Comparison of ENCODE assay signal across 11 mouse cellular contexts in the genomic region with DNA sequence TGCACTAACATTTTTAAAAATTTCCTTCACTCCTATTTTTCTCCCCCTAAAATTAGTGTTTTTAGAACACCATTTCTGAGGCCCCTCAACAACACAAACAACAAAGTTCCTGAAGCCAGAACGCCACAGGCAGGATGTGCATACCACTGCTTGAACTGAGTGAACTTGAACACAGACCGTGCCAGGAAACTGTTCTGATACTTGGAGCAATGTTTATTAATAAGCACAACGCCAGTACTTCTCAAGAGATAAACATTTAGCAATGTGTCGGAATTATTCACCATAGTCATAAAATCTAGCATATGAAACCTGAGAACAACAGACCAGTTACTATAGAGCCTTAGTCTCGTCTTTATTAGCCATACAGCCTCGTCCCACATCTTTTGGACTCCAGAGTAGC. TPM values are rescaled to one million over a fixed set of nuclear protein-coding genes. Genes with fewer than 3 reads are reported as not detected.
"Had no signal": no experiment of that assay in that cellular context is flagged by ENCODE, and none has a peak within 500 bp of the region (broad histone marks: within the 10 kb centered on the region; RNA-seq: fewer than 3 reads in every experiment).

No protein-coding gene starts in this region.

- H3K4me3 ChIP-seq: limb, embryonic 10.5 days; liver, embryonic 12.5 days; neural tube, embryonic 13.5 days; stomach, embryonic 15.5 days had no signal

- ATAC-seq: midbrain, embryonic 16.5 days had no signal

- H3K27ac ChIP-seq: limb, embryonic 10.5 days; liver, embryonic 12.5 days; macrophage; neural tube, embryonic 13.5 days; stomach, embryonic 15.5 days had no signal

- H3K4me1 ChIP-seq: neural tube, embryonic 13.5 days had no signal

- H3K27me3 ChIP-seq: liver, embryonic 12.5 days; neural tube, embryonic 13.5 days; stomach, embryonic 15.5 days had no signal

- H3K9ac ChIP-seq: liver, embryonic 12.5 days; neural tube, embryonic 13.5 days; stomach, embryonic 15.5 days had no signal

- H3K4me2 ChIP-seq: midbrain, embryonic 11.5 days; stomach, embryonic 15.5 days had no signal

- H3K36me3 ChIP-seq: limb, embryonic 10.5 days; liver, embryonic 12.5 days; neural tube, embryonic 13.5 days; stomach, embryonic 15.5 days had no signal

- H3K9me3 ChIP-seq: limb, embryonic 10.5 days; liver, embryonic 12.5 days; megakaryocyte, embryonic 14.5 days; neural tube, embryonic 13.5 days; stomach, embryonic 15.5 days had no signal

RNA-seq across cellular contexts. Expression of gene Ect2l, which starts 0.6 kb away (rescaled TPM):
- polyA plus RNA-seq: large intestine, adult 2 months; liver, embryonic 16.5 days; spleen, adult 2 months had no signal
